Mouse (Mus musculus): Measurements from ENCODE around the gene Cdh4. TPM values are rescaled to one million over a fixed set of nuclear protein-coding genes. Genes with fewer than 3 reads are reported as not detected.

Gene Cdh4
- polyA plus RNA-seq, 1 experiment from 2014 or later = 8.2 TPM

- H3K4me1 ChIP-seq (replicated peaks; ENCODE audit: control insufficient read depth, insufficient read depth, low read length) = no peaks in the 10 kb centered on the region; the same call in 1 of the 2 replicates
- H3K9ac ChIP-seq (ENCODE audit: low read depth, low read length) = no peak overlapping the region
- no peak overlapping the region for H3K4me2 ChIP-seq (replicated peaks; ENCODE audit: low read depth, low read length)
- DNase-seq (ENCODE audit: low spot score) (no peak), ATAC-seq (ENCODE audit: low FRiP score) (no peak)
- no peaks in the 10 kb centered on the region for H3K36me3 ChIP-seq (ENCODE audit: control insufficient read depth, insufficient read depth, low read length)
- H3K9me3 ChIP-seq (ENCODE audit: control insufficient read depth, low read length) = no peaks in the 10 kb centered on the region
- H3K27me3 ChIP-seq (ENCODE audit: control insufficient read depth, insufficient read depth, low read length) = no peaks in the 10 kb centered on the region; the same call in 1 of the 2 replicates
- WGBS = 33% methylated on average over 7 of the region's 7 CpGs
- no peak overlapping the region for H3K27ac ChIP-seq (ENCODE audit: low read depth, low read length)
- no peak overlapping the region for H3K4me3 ChIP-seq (ENCODE audit: low read depth, low read length)
These were observed 248.3 kb downstream of the Cdh4 start for GRCm38 (mm10) chr2:179690571-179690970.

GRCm38 (mm10) chr2:179694936-179695335 is 252.7 kb downstream of the Cdh4 start:
- peak; percentile 55 for ATAC-seq (ENCODE audit: low FRiP score)
- Histone ChIP-seq H3K4me3 (ENCODE audit: low read depth, low read length) (no peak overlapping the region), H3K9ac (ENCODE audit: low read depth, low read length) (no peak overlapping the region), H3K9me3 (ENCODE audit: control insufficient read depth, low read length) (no peaks in the 10 kb centered on the region), H3K36me3 (ENCODE audit: control insufficient read depth, insufficient read depth, low read length) (no peaks in the 10 kb centered on the region), H3K4me2 (replicated peaks; ENCODE audit: low read depth, low read length) (no peak overlapping the region), H3K27ac (ENCODE audit: low read depth, low read length) (0 out of 2 replicates have a peak overlapping the region, but pooled peaks have one; percentile 2), H3K4me1 (replicated peaks; ENCODE audit: control insufficient read depth, insufficient read depth, low read length) (no peaks in the 10 kb centered on the region; the same call in 1 of the 2 replicates), H3K27me3 (ENCODE audit: control insufficient read depth, insufficient read depth, low read length) (no peaks in the 10 kb centered on the region; the same call in 1 of the 2 replicates)
- 56% methylated on average over 9 of the region's 9 CpGs for WGBS
- DNase-seq (ENCODE audit: low spot score) = peak; percentile 30

- Histone ChIP-seq H3K4me3 (ENCODE audit: low read depth, low read length) (no peak overlapping the region), H3K27me3 (ENCODE audit: control insufficient read depth, insufficient read depth, low read length) (no peaks in the 10 kb centered on the region), H3K9ac (ENCODE audit: low read depth, low read length) (no peak overlapping the region), H3K9me3 (ENCODE audit: control insufficient read depth, low read length) (no peaks in the 10 kb centered on the region), H3K4me1 (replicated peaks; ENCODE audit: control insufficient read depth, insufficient read depth, low read length) (no peaks in the 10 kb centered on the region; the same call in 1 of the 2 replicates), H3K36me3 (ENCODE audit: control insufficient read depth, insufficient read depth, low read length) (no peaks in the 10 kb centered on the region), H3K4me2 (replicated peaks; ENCODE audit: low read depth, low read length) (no peak overlapping the region), H3K27ac (ENCODE audit: low read depth, low read length) (no peak overlapping the region)
- ATAC-seq (ENCODE audit: low FRiP score) (no peak), DNase-seq (ENCODE audit: low spot score) (no peak)
- WGBS = 84% methylated on average over 8 of the region's 8 CpGs
These were observed 255.4 kb downstream of the Cdh4 start for GRCm38 (mm10) chr2:179697601-179698000.

- Histone ChIP-seq H3K36me3 (ENCODE audit: control insufficient read depth, insufficient read depth, low read length) (no peaks in the 10 kb centered on the region), H3K9me3 (ENCODE audit: control insufficient read depth, low read length) (no peaks in the 10 kb centered on the region), H3K4me2 (replicated peaks; ENCODE audit: low read depth, low read length) (no peak overlapping the region), H3K9ac (ENCODE audit: low read depth, low read length) (no peak overlapping the region), H3K27me3 (ENCODE audit: control insufficient read depth, insufficient read depth, low read length) (no peaks in the 10 kb centered on the region), H3K27ac (ENCODE audit: low read depth, low read length) (no peak overlapping the region), H3K4me3 (ENCODE audit: low read depth, low read length) (no peak overlapping the region), H3K4me1 (replicated peaks; ENCODE audit: control insufficient read depth, insufficient read depth, low read length) (no peaks in the 10 kb centered on the region; the same call in 1 of the 2 replicates)
- ATAC-seq (ENCODE audit: low FRiP score) (no peak), DNase-seq (ENCODE audit: low spot score) (peak; percentile 57)
- 49% methylated on average over 12 of the region's 12 CpGs for WGBS
These were observed 256.2 kb downstream of the Cdh4 start for GRCm38 (mm10) chr2:179698196-179698985.

GRCm38 (mm10) chr2:179705043-179705442 is 262.8 kb downstream of the Cdh4 start:
- no peak overlapping the region for H3K4me3 ChIP-seq (ENCODE audit: low read depth, low read length)
- WGBS = 89% methylated on average over 11 of the region's 11 CpGs
- no peaks in the 10 kb centered on the region for H3K9me3 ChIP-seq (ENCODE audit: control insufficient read depth, low read length)
- H3K4me2 ChIP-seq (replicated peaks; ENCODE audit: low read depth, low read length) = no peak overlapping the region
- no peaks in the 10 kb centered on the region for H3K27me3 ChIP-seq (ENCODE audit: control insufficient read depth, insufficient read depth, low read length)
- no peak for ATAC-seq (ENCODE audit: low FRiP score)
- no peak for DNase-seq (ENCODE audit: low spot score)
- H3K4me1 ChIP-seq (replicated peaks; ENCODE audit: control insufficient read depth, insufficient read depth, low read length) = no peaks in the 10 kb centered on the region
- H3K27ac ChIP-seq (ENCODE audit: low read depth, low read length) = no peak overlapping the region
- H3K9ac ChIP-seq (ENCODE audit: low read depth, low read length) = no peak overlapping the region
- no peaks in the 10 kb centered on the region for H3K36me3 ChIP-seq (ENCODE audit: control insufficient read depth, insufficient read depth, low read length)

- no peak for DNase-seq (ENCODE audit: low spot score)
- no peak overlapping the region for H3K27ac ChIP-seq (ENCODE audit: low read depth, low read length)
- H3K36me3 ChIP-seq (ENCODE audit: control insufficient read depth, insufficient read depth, low read length) = no peaks in the 10 kb centered on the region
These were observed 263.2 kb downstream of the Cdh4 start for GRCm38 (mm10) chr2:179705461-179705860.

GRCm38 (mm10) chr2:179706616-179707015 is 264.4 kb downstream of the Cdh4 start:
- ATAC-seq (ENCODE audit: low FRiP score) (no peak), DNase-seq (ENCODE audit: low spot score) (no peak)
- Histone ChIP-seq H3K9ac (ENCODE audit: low read depth, low read length) (no peak overlapping the region), H3K4me3 (ENCODE audit: low read depth, low read length) (no peak overlapping the region), H3K27me3 (ENCODE audit: control insufficient read depth, insufficient read depth, low read length) (no peaks in the 10 kb centered on the region), H3K27ac (ENCODE audit: low read depth, low read length) (no peak overlapping the region), H3K9me3 (ENCODE audit: control insufficient read depth, low read length) (no peaks in the 10 kb centered on the region), H3K36me3 (ENCODE audit: control insufficient read depth, insufficient read depth, low read length) (no peaks in the 10 kb centered on the region), H3K4me2 (replicated peaks; ENCODE audit: low read depth, low read length) (no peak overlapping the region), H3K4me1 (replicated peaks; ENCODE audit: control insufficient read depth, insufficient read depth, low read length) (no peaks in the 10 kb centered on the region)
- WGBS = 90% methylated on average over 3 of the region's 3 CpGs

More at GRCm38 (mm10) chr2:179705461-179705860, 263.2 kb downstream of the Cdh4 start:
- H3K9me3 ChIP-seq (ENCODE audit: control insufficient read depth, low read length) = no peaks in the 10 kb centered on the region
- H3K4me2 ChIP-seq (replicated peaks; ENCODE audit: low read depth, low read length) = no peak overlapping the region
- H3K4me1 ChIP-seq (replicated peaks; ENCODE audit: control insufficient read depth, insufficient read depth, low read length) = no peaks in the 10 kb centered on the region
- no peak overlapping the region for H3K9ac ChIP-seq (ENCODE audit: low read depth, low read length)
- H3K27me3 ChIP-seq (ENCODE audit: control insufficient read depth, insufficient read depth, low read length) = no peaks in the 10 kb centered on the region
- 87% methylated on average over 7 of the region's 7 CpGs for WGBS
- no peak overlapping the region for H3K4me3 ChIP-seq (ENCODE audit: low read depth, low read length)
- no peak for ATAC-seq (ENCODE audit: low FRiP score)

- no peak overlapping the region for H3K4me2 ChIP-seq (replicated peaks; ENCODE audit: low read depth, low read length)
- ATAC-seq (ENCODE audit: low FRiP score) = no peak
- no peaks in the 10 kb centered on the region for H3K27me3 ChIP-seq (ENCODE audit: control insufficient read depth, insufficient read depth, low read length)
- WGBS = 86% methylated on average over 2 of the region's 2 CpGs
- H3K4me1 ChIP-seq (replicated peaks; ENCODE audit: control insufficient read depth, insufficient read depth, low read length) = no peaks in the 10 kb centered on the region
- H3K27ac ChIP-seq (ENCODE audit: low read depth, low read length) = no peak overlapping the region
- H3K9me3 ChIP-seq (ENCODE audit: control insufficient read depth, low read length) = no peaks in the 10 kb centered on the region
- H3K9ac ChIP-seq (ENCODE audit: low read depth, low read length) = no peak overlapping the region
- DNase-seq (ENCODE audit: low spot score) = no peak
- H3K4me3 ChIP-seq (ENCODE audit: low read depth, low read length) = no peak overlapping the region
- H3K36me3 ChIP-seq (ENCODE audit: control insufficient read depth, insufficient read depth, low read length) = no peaks in the 10 kb centered on the region
These were observed 266.9 kb downstream of the Cdh4 start for GRCm38 (mm10) chr2:179709111-179709510.

GRCm38 (mm10) chr2:179712690-179713089 is 270.5 kb downstream of the Cdh4 start:
- Histone ChIP-seq H3K36me3 (ENCODE audit: control insufficient read depth, insufficient read depth, low read length) (no peaks in the 10 kb centered on the region), H3K9me3 (ENCODE audit: control insufficient read depth, low read length) (no peaks in the 10 kb centered on the region), H3K4me3 (ENCODE audit: low read depth, low read length) (no peak overlapping the region), H3K4me2 (replicated peaks; ENCODE audit: low read depth, low read length) (no peak overlapping the region), H3K27me3 (ENCODE audit: control insufficient read depth, insufficient read depth, low read length) (no peaks in the 10 kb centered on the region), H3K27ac (ENCODE audit: low read depth, low read length) (no peak overlapping the region), H3K4me1 (replicated peaks; ENCODE audit: control insufficient read depth, insufficient read depth, low read length) (no peaks in the 10 kb centered on the region), H3K9ac (ENCODE audit: low read depth, low read length) (no peak overlapping the region)
- WGBS = 76% methylated on average over 7 of the region's 7 CpGs
- DNase-seq (ENCODE audit: low spot score) (no peak), ATAC-seq (ENCODE audit: low FRiP score) (no peak)

All from hindbrain, embryonic 11.5 days (tissue).